Mouse (Mus musculus) embryo, embryonic 11.5 days (tissue): ENCODE results near the gene Nav1.

ENCODE experiments used
- DNase-seq: peaks from one replicate; pipeline ENCODE4 v3.0.0-alpha.2; 2012; ENCODE audit warnings: low read depth, low spot score

Gene Nav1

GRCm38 (mm10) chr1:135583081-135583677 lies 23.9 kb downstream of the Nav1 start:
- no peak for DNase-seq

GRCm38 (mm10) chr1:135581001-135581400 lies 26.1 kb downstream of the Nav1 start:
- no peak for DNase-seq

- no peak for DNase-seq
Observed at GRCm38 (mm10) chr1:135579111-135579510, 28.0 kb downstream of the Nav1 start.

GRCm38 (mm10) chr1:135577793-135578192 lies 29.3 kb downstream of the Nav1 start:
- no peak for DNase-seq

- no peak for DNase-seq
Observed at GRCm38 (mm10) chr1:135575393-135575792, 31.7 kb downstream of the Nav1 start.

GRCm38 (mm10) chr1:135574451-135575208 lies 32.5 kb downstream of the Nav1 start:
- DNase-seq, result no peak

GRCm38 (mm10) chr1:135572139-135572892 lies 34.8 kb downstream of the Nav1 start:
- no peak for DNase-seq

GRCm38 (mm10) chr1:135568087-135568486 lies 39.0 kb downstream of the Nav1 start:
- no peak for DNase-seq

- DNase-seq, result no peak
Observed at GRCm38 (mm10) chr1:135566611-135567010, 40.5 kb downstream of the Nav1 start.

GRCm38 (mm10) chr1:135565775-135566174 lies 41.3 kb downstream of the Nav1 start:
- no peak for DNase-seq

GRCm38 (mm10) chr1:135564660-135565519 lies 42.2 kb downstream of the Nav1 start:
- DNase-seq, result no peak

GRCm38 (mm10) chr1:135563781-135564414 lies 43.2 kb downstream of the Nav1 start:
- no peak for DNase-seq

GRCm38 (mm10) chr1:135562982-135563650 lies 44.0 kb downstream of the Nav1 start:
- DNase-seq, result no peak

- DNase-seq, result no peak
Observed at GRCm38 (mm10) chr1:135562115-135562514, 45.0 kb downstream of the Nav1 start.

GRCm38 (mm10) chr1:135561282-135561681 lies 45.8 kb downstream of the Nav1 start:
- no peak for DNase-seq

GRCm38 (mm10) chr1:135557976-135558375 lies 49.1 kb downstream of the Nav1 start:
- DNase-seq, result no peak

- DNase-seq, result no peak
Observed at GRCm38 (mm10) chr1:135555885-135556284, 51.2 kb downstream of the Nav1 start.

GRCm38 (mm10) chr1:135554632-135555260 lies 52.3 kb downstream of the Nav1 start:
- DNase-seq, result no peak

- no peak for DNase-seq
Observed at GRCm38 (mm10) chr1:135553615-135554014, 53.5 kb downstream of the Nav1 start.

GRCm38 (mm10) chr1:135553154-135553553 lies 53.9 kb downstream of the Nav1 start:
- no peak for DNase-seq
